Mouse (Mus musculus): ENCODE results near the gene Gde1.

DNA sequence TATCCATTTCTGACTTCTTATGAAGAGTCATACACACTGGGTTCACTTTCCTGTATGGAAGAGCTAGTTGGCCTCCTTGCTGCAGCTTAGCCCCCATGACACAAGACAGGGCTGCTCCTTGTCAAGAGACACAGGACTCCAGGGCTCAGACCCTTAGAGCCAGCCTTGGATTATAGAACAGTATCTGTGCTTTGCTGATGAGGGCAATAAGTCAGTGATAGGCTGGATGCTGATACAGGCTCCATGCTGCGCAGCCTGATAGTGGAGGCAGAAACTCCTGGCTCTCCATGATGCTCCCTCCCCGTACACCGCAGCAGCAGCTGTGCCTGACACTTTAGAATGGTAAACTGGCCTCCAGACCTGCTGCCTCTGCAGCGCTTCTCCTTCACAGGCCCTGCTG lies 35.4 kb downstream of the Gde1 start:
- TF ChIP-seq POLR2A (IDR thresholded peaks at IDR 0.05; ENCODE audit: borderline replicate concordance, control insufficient read depth, low read depth, low read length): no peak
- no peak for TF ChIP-seq CTCF (IDR thresholded peaks at IDR 0.05; ENCODE audit: control insufficient read depth, insufficient read depth, low read length)

All from bone marrow, adult 2 months (tissue).